Mouse (Mus musculus) embryonic facial prominence, embryonic 14.5 days (tissue): ENCODE measurements at regions not wholly inside any gene's neighbourhood (a gene's known extent, or its start where the extent isn't known, plus 50 kb on each side); places are given as distances from the start of the nearest gene placed in this dataset.

Experiments
- ATAC-seq: fragments of 200-750 bp; cut with Nextera tagmentation; 2 replicates; pipeline ENCODE4 v1.8.0; 2017; ENCODE audit warnings: low read depth, moderate number of reproducible peaks, moderate TSS enrichment
- DNase-seq: peaks from one replicate; pipeline ENCODE4 v3.0.0-alpha.2; 2015; ENCODE audit warnings: low spot score
- H3K27ac ChIP-seq: fragments of 300-500 bp; sonication (generic); replicated peaks from 2 replicates; pipeline ENCODE4 v1.5.1; 2014; ENCODE audit warnings: low read depth, mild to moderate bottlenecking, low read length, moderate library complexity
- H3K27me3 ChIP-seq: fragments of 300-500 bp; sonication (generic); replicated peaks from 2 replicates; pipeline ENCODE4 v1.6.1; 2014; ENCODE audit warnings: low read length; ENCODE audit not compliant: control insufficient read depth, insufficient read depth
- H3K36me3 ChIP-seq: fragments of 300-500 bp; sonication (generic); 2 replicates; pipeline ENCODE4 v1.6.1; 2014; ENCODE audit warnings: low read length, mixed read lengths; ENCODE audit not compliant: control insufficient read depth, insufficient read depth
- H3K4me1 ChIP-seq: fragments of 300-500 bp; sonication (generic); 2 replicates; pipeline ENCODE4 v1.6.1; 2014; ENCODE audit warnings: antibody characterized with exemption, low read length; ENCODE audit not compliant: control insufficient read depth, insufficient read depth
- H3K4me2 ChIP-seq: fragments of 300-500 bp; sonication (generic); 2 replicates; pipeline ENCODE4 v1.6.1; 2014; ENCODE audit warnings: low read depth, mild to moderate bottlenecking, low read length, moderate library complexity, mixed read lengths
- H3K4me3 ChIP-seq: fragments of 300-500 bp; sonication (generic); 2 replicates; pipeline ENCODE4 v1.5.1; 2014; ENCODE audit warnings: low read depth, mild to moderate bottlenecking, low read length
- H3K9ac ChIP-seq: fragments of 300-500 bp; sonication (generic); 2 replicates; pipeline ENCODE4 v1.6.1; 2014; ENCODE audit warnings: low read depth, mild to moderate bottlenecking, low read length, moderate library complexity, mixed read lengths
- H3K9me3 ChIP-seq: fragments of 300-500 bp; sonication (generic); 2 replicates; pipeline ENCODE4 v1.6.1; 2016; ENCODE audit warnings: low read length; ENCODE audit not compliant: control insufficient read depth
- WGBS: fragments of 180-500 bp; shearing (Covaris S2); extraction: QIAGEN DNeasy Blood & Tissue Kit; methylation state at CpG from one replicate; pipeline ENCODE4 v1.1.7; 2014; 5-methylcytosine and 5-hydroxymethylcytosine counted together

GRCm38 (mm10) chr1:101113266-101113849, 1340.8 kb downstream of the Cntnap5b start:
- Histone ChIP-seq H3K27ac (no peak overlapping the region), H3K9ac (no peak overlapping the region), H3K9me3 (no peaks in the 10 kb centered on the region), H3K27me3 (no peaks in the 10 kb centered on the region), H3K36me3 (no peaks in the 10 kb centered on the region), H3K4me2 (no peak overlapping the region), H3K4me1 (no peaks in the 10 kb centered on the region), H3K4me3 (no peak overlapping the region)
- DNase-seq (no peak), ATAC-seq (no peak)
- WGBS = 92% methylated on average over 2 of the region's 2 CpGs

GRCm38 (mm10) chr1:101122091-101122825, 1349.7 kb downstream of the Cntnap5b start:
- Histone ChIP-seq H3K9me3 (no peaks in the 10 kb centered on the region), H3K4me3 (no peak overlapping the region), H3K4me1 (no peaks in the 10 kb centered on the region), H3K27me3 (no peaks in the 10 kb centered on the region), H3K36me3 (no peaks in the 10 kb centered on the region), H3K9ac (no peak overlapping the region), H3K4me2 (no peak overlapping the region), H3K27ac (no peak overlapping the region)
- 80% methylated on average over 2 of the region's 2 CpGs for WGBS
- ATAC-seq = no peak
- no peak for DNase-seq

- Histone ChIP-seq H3K4me1 (no peaks in the 10 kb centered on the region), H3K9me3 (no peaks in the 10 kb centered on the region), H3K9ac (no peak overlapping the region), H3K27me3 (no peaks in the 10 kb centered on the region), H3K4me2 (no peak overlapping the region), H3K27ac (no peak overlapping the region), H3K36me3 (no peaks in the 10 kb centered on the region), H3K4me3 (no peak overlapping the region)
- DNase-seq (no peak), ATAC-seq (no peak)
- 90% methylated on average over 1 of the region's 1 CpGs for WGBS
Observed at GRCm38 (mm10) chr1:101127242-101127641, 1354.7 kb downstream of the Cntnap5b start.

GRCm38 (mm10) chr1:101166666-101167065, 1394.1 kb downstream of the Cntnap5b start:
- H3K4me3 ChIP-seq = no peak overlapping the region
- no peak overlapping the region for H3K27ac ChIP-seq
- DNase-seq (peak; percentile 55), ATAC-seq (no peak)
- no peaks in the 10 kb centered on the region for H3K4me1 ChIP-seq
- H3K36me3 ChIP-seq = no peaks in the 10 kb centered on the region
- no peak overlapping the region for H3K9ac ChIP-seq
- H3K27me3 ChIP-seq = no peaks in the 10 kb centered on the region
- WGBS = 63% methylated on average over 2 of the region's 2 CpGs
- H3K4me2 ChIP-seq = no peak overlapping the region
- H3K9me3 ChIP-seq = no peaks in the 10 kb centered on the region
